9 mouse cellular contexts compared by ENCODE assay signal in the genomic region with DNA sequence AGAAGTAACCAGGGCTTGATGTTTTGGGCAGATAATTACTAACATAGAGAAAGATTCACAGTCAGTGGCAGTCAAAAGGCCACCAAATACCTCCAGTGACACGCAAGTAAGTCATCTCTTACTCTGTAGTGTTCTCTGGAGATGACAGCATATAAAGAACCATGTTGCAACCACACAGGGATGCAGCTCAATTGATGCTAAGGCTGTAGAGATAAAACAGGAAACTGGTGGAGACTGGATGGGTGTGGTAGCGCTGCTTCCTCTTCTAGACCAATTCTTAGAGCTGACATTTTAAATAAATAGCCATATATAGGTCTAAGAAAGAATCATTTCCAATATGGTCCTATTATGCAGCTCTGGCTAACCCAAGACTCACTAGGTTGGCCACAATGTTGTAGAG.
"Had no signal": no experiment of that assay in that cellular context is flagged by ENCODE, and none has a peak within 500 bp of the region (broad histone marks: within the 10 kb centered on the region; RNA-seq: fewer than 3 reads in every experiment).

No protein-coding gene starts in this region.

- ATAC-seq: liver, embryonic 12.5 days had no signal

- DNase-seq: kidney, adult 8-10 months; kidney, postnatal 10 days; kidney, postnatal 4 days; liver; lung, adult 18-20 months; midbrain, embryonic 14.5 days; thymus, adult 18-20 months; thymus, postnatal 36 days had no signal
